Mouse (Mus musculus): ENCODE results near the gene Gm28048.

DNA sequence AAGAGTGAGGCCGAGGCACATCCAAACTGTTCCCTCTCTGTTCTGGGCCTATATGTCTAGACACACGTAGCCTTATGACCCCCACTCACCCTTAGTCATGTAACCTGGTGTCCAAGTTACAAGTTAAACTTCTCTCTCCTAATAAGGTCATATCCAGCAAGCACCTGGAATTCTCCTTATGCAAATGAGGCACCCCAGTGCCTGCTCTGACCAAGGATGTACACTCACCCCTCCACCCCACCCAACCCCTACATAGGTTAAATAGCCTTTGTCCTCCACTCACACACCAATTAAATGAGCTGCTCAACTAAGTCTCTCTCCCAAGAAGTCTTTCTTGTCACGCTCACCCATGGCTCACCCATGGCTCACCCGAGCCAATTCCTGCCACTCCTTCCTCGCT, 190.2 kb downstream of the Gm28048 start:
- no peak for TF ChIP-seq GATA1 (IDR thresholded peaks at IDR 0.05; ENCODE audit: borderline replicate concordance, low read length)
- TF ChIP-seq FLI1 (IDR thresholded peaks at IDR 0.05; ENCODE audit: low read length), result no peak
